In genomic region chr5:24952842-24953741, GRCm38 (mm10) we compare ENCODE assay signal across 10 mouse cellular contexts.
DNase-seq lines count a peak whose midpoint lies in the region; ATAC-seq and TF ChIP-seq lines count a peak whose summit lies in the region.
"Had no signal": no experiment of that assay in that cellular context is flagged by ENCODE, and none has a peak within 500 bp of the region (broad histone marks: within the 10 kb centered on the region; RNA-seq: fewer than 3 reads in every experiment).

No protein-coding gene starts in this region.

- peak; percentile 32 for DNase-seq in kidney, adult 11 months
- DNase-seq in Muller cell, postnatal 12 days (ENCODE audit: inconsistent ontology term), result peak; percentile 90
- peak; percentile 46 to 62 for DNase-seq in cerebellum, adult 18-20 months
- DNase-seq in hindbrain, postnatal 0 days (ENCODE audit: low spot score), result peak; percentile 68
- DNase-seq in adrenal gland, adult 18-20 months (ENCODE audit: low spot score in 2 of 2), result no peak
- DNase-seq in B cell, adult 2 months, result no peak
- DNase-seq: thymus, adult 2 months had no signal

- H3K27ac ChIP-seq in kidney, embryonic 14.5 days (ENCODE audit: low read depth, low read length), result no peak overlapping the region
- peak overlapping the region; percentile 37; the same call in 1 of the 2 replicates for H3K27ac ChIP-seq in hindbrain, postnatal 0 days
- H3K27ac ChIP-seq: liver, embryonic 15.5 days; neural tube, embryonic 13.5 days had no signal

- TF ChIP-seq CTCF in hindbrain, postnatal 0 days (IDR thresholded peaks at IDR 0.05; ENCODE audit: low read depth), result no peak

- no peaks in the 10 kb centered on the region for H3K27me3 ChIP-seq in kidney, embryonic 14.5 days (ENCODE audit: control insufficient read depth, insufficient read depth, low read length)
- no peaks in the 10 kb centered on the region for H3K27me3 ChIP-seq in hindbrain, postnatal 0 days (ENCODE audit: insufficient read depth, low read length)
- H3K27me3 ChIP-seq: neural tube, embryonic 13.5 days had no signal

- no peak overlapping the region for H3K4me3 ChIP-seq in kidney, embryonic 14.5 days (ENCODE audit: low read length)
- no peak overlapping the region for H3K4me3 ChIP-seq in hindbrain, postnatal 0 days (ENCODE audit: low read length)
- H3K4me3 ChIP-seq: liver, embryonic 15.5 days; neural tube, embryonic 13.5 days had no signal

- 0 out of 2 replicates have a peak, but pooled peaks cover 4% of the 10 kb centered on the region for H3K4me1 ChIP-seq in kidney, embryonic 14.5 days (ENCODE audit: control insufficient read depth, insufficient read depth, low read length)
- H3K4me1 ChIP-seq in hindbrain, postnatal 0 days (ENCODE audit: insufficient read depth, low read length), result peaks cover 7% of the 10 kb centered on the region; the same call in 1 of the 2 replicates
- H3K4me1 ChIP-seq: liver, embryonic 15.5 days had no signal

- no peaks in the 10 kb centered on the region for H3K36me3 ChIP-seq in kidney, embryonic 14.5 days (ENCODE audit: control insufficient read depth, insufficient read depth, low read length)
- no peaks in the 10 kb centered on the region for H3K36me3 ChIP-seq in hindbrain, postnatal 0 days (ENCODE audit: insufficient read depth, low read length)
- H3K36me3 ChIP-seq: liver, embryonic 15.5 days; neural tube, embryonic 13.5 days had no signal

- ATAC-seq in kidney, embryonic 14.5 days (ENCODE audit: low FRiP score, low TSS enrichment), result no peak
- ATAC-seq in hindbrain, postnatal 0 days, result peak; percentile 81

- 56% methylated on average over 16 of the region's 16 CpGs for WGBS in kidney, embryonic 14.5 days
- whole genome bisulfite sequencing in hindbrain, postnatal 0 days, result 41% methylated on average over 16 of the region's 16 CpGs

- no peak overlapping the region for H3K4me2 ChIP-seq in kidney, embryonic 14.5 days (replicated peaks; ENCODE audit: low read depth, low read length)
- H3K4me2 ChIP-seq in hindbrain, postnatal 0 days (ENCODE audit: low read depth, low read length), result no peak overlapping the region
- H3K4me2 ChIP-seq: liver, embryonic 15.5 days; neural tube, embryonic 13.5 days had no signal

- no peaks in the 10 kb centered on the region for H3K9me3 ChIP-seq in kidney, embryonic 14.5 days (ENCODE audit: control insufficient read depth, low read length)
- no peaks in the 10 kb centered on the region for H3K9me3 ChIP-seq in hindbrain, postnatal 0 days (ENCODE audit: low read length)
- H3K9me3 ChIP-seq: liver, embryonic 15.5 days; neural tube, embryonic 13.5 days had no signal

- H3K9ac ChIP-seq in kidney, embryonic 14.5 days (ENCODE audit: low read depth, low read length), result no peak overlapping the region
- H3K9ac ChIP-seq in hindbrain, postnatal 0 days (replicated peaks; ENCODE audit: low read length), result no peak overlapping the region
- H3K9ac ChIP-seq: liver, embryonic 15.5 days; neural tube, embryonic 13.5 days had no signal

Comparison
In these comparisons a context has a peak if more than half of its experiments do, and no peak if none do; other contexts are left out.
1. DNase-seq: peak in kidney, adult 11 months (single experiment), Muller cell, postnatal 12 days (single experiment), cerebellum, adult 18-20 months (2 of 2) and hindbrain, postnatal 0 days (single experiment); none in adrenal gland, adult 18-20 months (0 of 2) and B cell, adult 2 months (0 of 2).